Comparison of ENCODE assay signal across 8 mouse cellular contexts in genomic region chr6:6005762-6006431, GRCm38 (mm10).
DNase-seq lines count a peak whose midpoint lies in the region; ATAC-seq and TF ChIP-seq lines count a peak whose summit lies in the region.

No protein-coding gene starts in this region.

- 1% methylated on average over 41 of the region's 42 CpGs for WGBS in hindbrain, embryonic 16.5 days

- no peaks in the 10 kb centered on the region for H3K9me3 ChIP-seq in hindbrain, embryonic 16.5 days (ENCODE audit: control insufficient read depth, low read length)

- ATAC-seq in hindbrain, embryonic 16.5 days = peak; percentile 96

- H3K36me3 ChIP-seq in hindbrain, embryonic 16.5 days (ENCODE audit: control insufficient read depth, insufficient read depth, low read length) = no peaks in the 10 kb centered on the region

- H3K4me2 ChIP-seq in hindbrain, embryonic 16.5 days (ENCODE audit: low read length) = peak overlapping the region; percentile 98

- peak; percentile 88 for TF ChIP-seq CTCF in gastrocnemius, adult 2 months (IDR thresholded peaks at IDR 0.05)

- H3K4me1 ChIP-seq in hindbrain, embryonic 16.5 days (ENCODE audit: control insufficient read depth, insufficient read depth, low read depth, low read length) = peaks cover 3% of the 10 kb centered on the region; the same call in 1 of the 2 replicates

- peak; percentile 60 to 87 for DNase-seq in adrenal gland, adult (ENCODE audit: inconsistent age in 2 of 2, low spot score in 1 of 2)
- DNase-seq in cerebellum, postnatal 4 days (ENCODE audit: low spot score in 2 of 2) = peak; percentile 62 to 85
- DNase-seq in gastrocnemius, adult 2 months = peak; percentile 74
- DNase-seq in left cerebral cortex, adult 11 months (ENCODE audit: low spot score) = peak; percentile 51
- peak; percentile 45 for DNase-seq in lung, postnatal 25 days (ENCODE audit: low spot score)
- DNase-seq in retina, postnatal 7 days (ENCODE audit: low read depth, low spot score) = peak; percentile 58
- DNase-seq in urinary bladder, postnatal 36 days (ENCODE audit: low spot score in 2 of 2) = peak; percentile 32 to 63

- peak overlapping the region; percentile 63 for H3K9ac ChIP-seq in hindbrain, embryonic 16.5 days (ENCODE audit: low read depth, low read length)

- H3K27ac ChIP-seq in gastrocnemius, adult 2 months = no peak overlapping the region
- no peak overlapping the region for H3K27ac ChIP-seq in hindbrain, embryonic 16.5 days (ENCODE audit: low read depth, low read length)

- H3K4me3 ChIP-seq in gastrocnemius, adult 2 months = peak overlapping the region; percentile 72
- H3K4me3 ChIP-seq in hindbrain, embryonic 16.5 days (ENCODE audit: low read length) = peak overlapping the region; percentile 69

- no peaks in the 10 kb centered on the region for H3K27me3 ChIP-seq in hindbrain, embryonic 16.5 days (replicated peaks; ENCODE audit: control insufficient read depth, insufficient read depth, low read length)

- intact Hi-C loops in gastrocnemius, adult 2 months (cut with DNase I) = loop anchor here (10.0 kb wide), 1 partner anchor 879 kb away; the partner anchor contains the start of gene Dlx5
